Mouse (Mus musculus) embryonic facial prominence, embryonic 15.5 days (tissue): Measurements from ENCODE around the gene Mical3. TPM values are rescaled to one million over a fixed set of nuclear protein-coding genes. Genes with fewer than 3 reads are reported as not detected.

Source experiments
- ATAC-seq: fragments of 200-750 bp; cut with Nextera tagmentation; 2 replicates; pipeline ENCODE4 v1.8.0; 2017; ENCODE audit warnings: low read depth, moderate TSS enrichment; ENCODE audit not compliant: insufficient number of reproducible peaks, low FRiP score, low TSS enrichment
- H3K27ac ChIP-seq: fragments of 300-500 bp; sonication (generic); replicated peaks from 2 replicates; pipeline ENCODE4 v1.5.1; 2015; ENCODE audit warnings: mild to moderate bottlenecking, inconsistent platforms
- H3K27me3 ChIP-seq: fragments of 300-500 bp; sonication (generic); 2 replicates; pipeline ENCODE4 v1.6.1; 2015; ENCODE audit warnings: inconsistent platforms
- H3K36me3 ChIP-seq: fragments of 300-500 bp; sonication (generic); 2 replicates; pipeline ENCODE4 v1.6.1; 2015; ENCODE audit warnings: mild to moderate bottlenecking, inconsistent platforms
- H3K4me1 ChIP-seq: fragments of 300-500 bp; sonication (generic); 2 replicates; pipeline ENCODE4 v1.6.1; 2015; ENCODE audit warnings: inconsistent platforms
- H3K4me2 ChIP-seq: fragments of 300-500 bp; sonication (generic); replicated peaks from 2 replicates; pipeline ENCODE4 v1.6.1; 2015; ENCODE audit warnings: mild to moderate bottlenecking, inconsistent platforms
- H3K4me3 ChIP-seq: fragments of 300-500 bp; sonication (generic); replicated peaks from 2 replicates; pipeline ENCODE4 v1.5.1; 2015; ENCODE audit warnings: mild to moderate bottlenecking, inconsistent platforms
- H3K9ac ChIP-seq: fragments of 300-500 bp; sonication (generic); 2 replicates; pipeline ENCODE4 v1.6.1; 2015; ENCODE audit warnings: inconsistent platforms
- H3K9me3 ChIP-seq: fragments of 300-500 bp; sonication (generic); replicated peaks from 2 replicates; pipeline ENCODE4 v1.6.1; 2016; ENCODE audit warnings: inconsistent platforms
- WGBS: fragments of 180-500 bp; shearing (Covaris S2); methylation state at CpG from one replicate; pipeline ENCODE4 v1.1.7; 2015; 5-methylcytosine and 5-hydroxymethylcytosine counted together
- polyA plus RNA-seq: library from polyadenylated mRNA; unstranded; fragments of >200 nt; fragmentation: Nextera tagmentation; extraction: Ambion mirVana; gene quantifications from 2 replicates; pipeline ENCODE4 v1.2.1, GENCODE M21; 2015

Gene Mical3
- polyA plus RNA-seq, 1 experiment from 2014 or later: 11.5 TPM

- no peak overlapping the region for H3K27ac ChIP-seq
- WGBS: 85% methylated on average over 8 of the region's 8 CpGs
- no peak for ATAC-seq
Measured at GRCm38 (mm10) chr6:121048696-121049095, 82.1 kb downstream of the Mical3 start.

GRCm38 (mm10) chr6:121045345-121046080, 85.3 kb downstream of the Mical3 start:
- Histone ChIP-seq H3K27ac (peak overlapping the region; percentile 39; the same call in 1 of the 2 replicates), H3K4me3 (no peak overlapping the region), H3K36me3 (no peaks in the 10 kb centered on the region), H3K9me3 (no peaks in the 10 kb centered on the region), H3K27me3 (no peaks in the 10 kb centered on the region), H3K4me1 (peaks cover 35% of the 10 kb centered on the region), H3K4me2 (no peak overlapping the region), H3K9ac (no peak overlapping the region)
- WGBS: 72% methylated on average over 20 of the region's 20 CpGs
- ATAC-seq: no peak

More at GRCm38 (mm10) chr6:121048696-121049095, 82.1 kb downstream of the Mical3 start:
- H3K9ac ChIP-seq: no peak overlapping the region
- no peaks in the 10 kb centered on the region for H3K27me3 ChIP-seq
- H3K36me3 ChIP-seq: no peaks in the 10 kb centered on the region
- no peaks in the 10 kb centered on the region for H3K9me3 ChIP-seq
- peaks cover 32% of the 10 kb centered on the region for H3K4me1 ChIP-seq
- no peak overlapping the region for H3K4me2 ChIP-seq
- no peak overlapping the region for H3K4me3 ChIP-seq

GRCm38 (mm10) chr6:121043434-121044189, 87.2 kb downstream of the Mical3 start:
- Histone ChIP-seq H3K4me3 (no peak overlapping the region), H3K4me1 (peaks cover 28% of the 10 kb centered on the region), H3K27ac (peak overlapping the region; percentile 52), H3K36me3 (peaks cover 9% of the 10 kb centered on the region), H3K9ac (no peak overlapping the region), H3K9me3 (no peaks in the 10 kb centered on the region), H3K27me3 (no peaks in the 10 kb centered on the region), H3K4me2 (no peak overlapping the region)
- 0 out of 2 replicates have a peak, but pooled peaks have one; percentile 35 for ATAC-seq
- 35% methylated on average over 14 of the region's 14 CpGs for WGBS

GRCm38 (mm10) chr6:121039719-121040118, 91.1 kb downstream of the Mical3 start:
- Histone ChIP-seq H3K27ac (no peak overlapping the region), H3K36me3 (peaks cover 24% of the 10 kb centered on the region), H3K27me3 (no peaks in the 10 kb centered on the region), H3K4me3 (no peak overlapping the region), H3K4me1 (peaks cover 16% of the 10 kb centered on the region), H3K4me2 (no peak overlapping the region), H3K9ac (no peak overlapping the region), H3K9me3 (no peaks in the 10 kb centered on the region)
- ATAC-seq: no peak
- 82% methylated on average over 3 of the region's 3 CpGs for WGBS

- no peak for ATAC-seq
- H3K4me2 ChIP-seq: no peak overlapping the region
- H3K4me1 ChIP-seq: peaks cover 12% of the 10 kb centered on the region
- H3K4me3 ChIP-seq: no peak overlapping the region
- H3K36me3 ChIP-seq: peaks cover 25% of the 10 kb centered on the region
- H3K9ac ChIP-seq: no peak overlapping the region
- no peaks in the 10 kb centered on the region for H3K27me3 ChIP-seq
- no peaks in the 10 kb centered on the region for H3K9me3 ChIP-seq
- WGBS: 65% methylated on average over 9 of the region's 9 CpGs
- H3K27ac ChIP-seq: no peak overlapping the region
Measured at GRCm38 (mm10) chr6:121039286-121039685, 91.5 kb downstream of the Mical3 start.

- Histone ChIP-seq H3K27me3 (no peaks in the 10 kb centered on the region), H3K4me3 (no peak overlapping the region), H3K36me3 (peaks cover 47% of the 10 kb centered on the region), H3K9ac (no peak overlapping the region), H3K27ac (no peak overlapping the region), H3K4me2 (no peak overlapping the region), H3K9me3 (no peaks in the 10 kb centered on the region), H3K4me1 (no peaks in the 10 kb centered on the region)
- ATAC-seq: no peak
- 51% methylated on average over 4 of the region's 4 CpGs for WGBS
Measured at GRCm38 (mm10) chr6:121037086-121037485, 93.7 kb downstream of the Mical3 start.

GRCm38 (mm10) chr6:121035929-121036328, 94.9 kb downstream of the Mical3 start:
- H3K36me3 ChIP-seq: peaks cover 52% of the 10 kb centered on the region

GRCm38 (mm10) chr6:121035268-121035667, 95.5 kb downstream of the Mical3 start:
- Histone ChIP-seq H3K4me1 (no peaks in the 10 kb centered on the region), H3K27ac (no peak overlapping the region), H3K36me3 (peaks cover 50% of the 10 kb centered on the region), H3K9ac (no peak overlapping the region), H3K4me2 (no peak overlapping the region), H3K9me3 (no peaks in the 10 kb centered on the region), H3K4me3 (no peak overlapping the region), H3K27me3 (no peaks in the 10 kb centered on the region)
- 80% methylated on average over 12 of the region's 12 CpGs for WGBS
- ATAC-seq: no peak

More at GRCm38 (mm10) chr6:121035929-121036328, 94.9 kb downstream of the Mical3 start:
- no peak for ATAC-seq
- Histone ChIP-seq H3K4me3 (no peak overlapping the region), H3K27me3 (no peaks in the 10 kb centered on the region), H3K9ac (no peak overlapping the region), H3K4me1 (no peaks in the 10 kb centered on the region), H3K9me3 (no peaks in the 10 kb centered on the region), H3K4me2 (no peak overlapping the region), H3K27ac (no peak overlapping the region)
- WGBS: 80% methylated on average over 3 of the region's 3 CpGs

- Histone ChIP-seq H3K4me3 (no peak overlapping the region), H3K27me3 (no peaks in the 10 kb centered on the region), H3K9ac (no peak overlapping the region), H3K27ac (no peak overlapping the region), H3K36me3 (peaks cover 53% of the 10 kb centered on the region), H3K4me1 (no peaks in the 10 kb centered on the region), H3K9me3 (no peaks in the 10 kb centered on the region), H3K4me2 (no peak overlapping the region)
- WGBS: 92% methylated on average over 3 of the region's 3 CpGs
- no peak for ATAC-seq
Measured at GRCm38 (mm10) chr6:121033250-121033649, 97.5 kb downstream of the Mical3 start.

GRCm38 (mm10) chr6:121031370-121031769, 99.4 kb downstream of the Mical3 start:
- H3K36me3 ChIP-seq: peaks cover 41% of the 10 kb centered on the region
- no peak overlapping the region for H3K4me3 ChIP-seq
- no peak for ATAC-seq
- H3K27ac ChIP-seq: no peak overlapping the region
- no peaks in the 10 kb centered on the region for H3K27me3 ChIP-seq
- WGBS: 92% methylated on average over 7 of the region's 7 CpGs
- peaks cover 6% of the 10 kb centered on the region; the same call in 1 of the 2 replicates for H3K4me1 ChIP-seq
- H3K9me3 ChIP-seq: no peaks in the 10 kb centered on the region
- no peak overlapping the region for H3K9ac ChIP-seq
- no peak overlapping the region for H3K4me2 ChIP-seq

GRCm38 (mm10) chr6:121029897-121030589, 100.8 kb downstream of the Mical3 start:
- Histone ChIP-seq H3K4me2 (no peak overlapping the region), H3K9ac (no peak overlapping the region), H3K9me3 (no peaks in the 10 kb centered on the region), H3K27ac (no peak overlapping the region), H3K4me3 (no peak overlapping the region), H3K36me3 (peaks cover 41% of the 10 kb centered on the region), H3K27me3 (no peaks in the 10 kb centered on the region), H3K4me1 (peaks cover 11% of the 10 kb centered on the region; the same call in 1 of the 2 replicates)
- 89% methylated on average over 19 of the region's 19 CpGs for WGBS
- no peak for ATAC-seq
